Mouse (Mus musculus): ENCODE data around the gene Cfap97d2.
A peak's percentile ranks its signal among the peaks of the same experiment; 100 is the strongest.

Gene Cfap97d2

GRCm38 (mm10) chr8:13753680-13754079 lies 48.0 kb downstream of the Cfap97d2 start:
- peak; percentile 36 to 73 for DNase-seq

GRCm38 (mm10) chr8:13756480-13756879 lies 50.8 kb downstream of the Cfap97d2 start:
- DNase-seq, result no peak

GRCm38 (mm10) chr8:13756982-13757804 lies 51.5 kb downstream of the Cfap97d2 start, which contains the start of gene Cdc16:
Gene Cdc16 (plus strand): TSS chr8:13757676.
- DNase-seq, result peak; percentile 69 to 89

GRCm38 (mm10) chr8:13757805-13758727 lies 52.4 kb downstream of the Cfap97d2 start:
- DNase-seq, result peak in 1 of 2 experiments; percentile 41

- no peak for DNase-seq
Observed at GRCm38 (mm10) chr8:13769206-13769605, 63.5 kb downstream of the Cfap97d2 start.

GRCm38 (mm10) chr8:13780536-13780935 lies 74.8 kb downstream of the Cfap97d2 start:
- DNase-seq, result no peak

- peak; percentile 87 to 88 for DNase-seq
Observed at GRCm38 (mm10) chr8:13785250-13785763, 79.6 kb downstream of the Cfap97d2 start, which contains the start of gene Upf3a. Gene Upf3a (plus strand): TSS chr8:13785615.

- DNase-seq, result peak; percentile 92 to 96
Observed at GRCm38 (mm10) chr8:13785764-13786299, 80.1 kb downstream of the Cfap97d2 start.

GRCm38 (mm10) chr8:13789606-13790005 lies 83.9 kb downstream of the Cfap97d2 start:
- no peak for DNase-seq

Data from spleen, adult 18-20 months (tissue).